Mouse (Mus musculus): ENCODE data around the gene C4bp. TPM values are rescaled to one million over a fixed set of nuclear protein-coding genes. Genes with fewer than 3 reads are reported as not detected.

The C4bp gene
- polyA plus RNA-seq, 1 experiment, result 1.1 TPM

DNA sequence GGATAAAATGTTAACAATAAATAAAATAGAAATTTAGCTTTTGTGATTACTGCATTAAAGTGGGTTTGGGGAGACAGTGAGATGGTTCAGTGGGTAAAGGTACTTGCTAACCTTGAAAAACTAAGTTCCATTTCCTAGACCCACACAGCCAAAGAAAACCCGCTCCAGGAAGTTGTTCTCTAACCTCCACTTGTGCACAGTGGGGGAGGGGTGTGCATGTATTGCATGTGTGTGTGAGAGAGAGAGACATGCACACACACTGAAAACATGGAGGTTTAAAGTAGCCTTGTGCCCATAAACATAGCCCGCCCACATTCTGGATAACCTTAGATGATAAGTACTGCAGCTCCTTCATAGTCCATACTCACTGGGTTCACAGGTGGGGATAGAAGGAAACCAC lies 65.1 kb downstream of the C4bp start:
- no peaks in the 10 kb centered on the region for H3K4me1 ChIP-seq (ENCODE audit: control insufficient read depth, insufficient read depth, low read length)
- 71% methylated on average over 2 of the region's 2 CpGs for WGBS
- H3K27ac ChIP-seq (ENCODE audit: control insufficient read depth, insufficient read depth, low read depth, low read length, poor library complexity), result no peak overlapping the region
- H3K4me3 ChIP-seq (replicated peaks; ENCODE audit: control insufficient read depth, low read depth, low read length), result no peak overlapping the region
- no peak for TF ChIP-seq CTCF (IDR thresholded peaks at IDR 0.05; ENCODE audit: control insufficient read depth, insufficient read depth, low read length)
- TF ChIP-seq POLR2A (IDR thresholded peaks at IDR 0.05; ENCODE audit: borderline replicate concordance, control insufficient read depth, low read depth, low read length), result no peak

DNA sequence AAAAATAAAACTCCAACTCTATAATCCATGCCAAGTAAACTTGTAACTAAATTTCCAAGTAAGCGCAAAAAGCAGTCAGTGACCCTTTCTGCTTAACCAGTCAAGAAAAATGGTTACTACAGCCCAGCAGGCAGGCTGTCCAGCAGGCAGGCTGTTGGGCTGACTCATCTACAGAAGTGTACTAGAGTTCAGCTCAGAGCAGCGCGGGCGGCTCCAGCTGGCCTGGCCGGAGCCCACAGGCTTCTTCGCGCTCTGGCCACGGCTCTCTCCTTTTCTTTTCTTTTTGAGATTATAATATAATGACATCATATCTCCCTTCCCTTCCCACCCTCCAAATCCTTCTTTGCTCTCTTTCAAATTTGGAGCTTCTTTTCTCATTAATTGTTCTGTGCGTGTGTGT lies 72.8 kb downstream of the C4bp start:
- H3K4me3 ChIP-seq (replicated peaks; ENCODE audit: control insufficient read depth, low read depth, low read length), result no peak overlapping the region
- WGBS, result 84% methylated on average over 9 of the region's 9 CpGs

More for the DNA sequence above, 72.8 kb downstream of the C4bp start:
- Histone ChIP-seq H3K4me1 (ENCODE audit: control insufficient read depth, insufficient read depth, low read length) (no peaks in the 10 kb centered on the region), H3K27ac (ENCODE audit: control insufficient read depth, insufficient read depth, low read depth, low read length, poor library complexity) (no peak overlapping the region)
- TF ChIP-seq CTCF (IDR thresholded peaks at IDR 0.05; ENCODE audit: control insufficient read depth, insufficient read depth, low read length), result no peak
- no peak for TF ChIP-seq POLR2A (IDR thresholded peaks at IDR 0.05; ENCODE audit: borderline replicate concordance, control insufficient read depth, low read depth, low read length)

Other genes with a start within 250 kb of the C4bp start
- not detected in 2 replicates for gene Cd55b, start 238.6 kb downstream of the C4bp start, polyA plus RNA-seq (2011; ENCODE audit: insufficient read depth, insufficient read length, low replicate concordance, missing spikeins)
- gene Cd55, start 198.9 kb downstream of the C4bp start, polyA plus RNA-seq (2011; ENCODE audit: insufficient read depth, insufficient read length, low replicate concordance, missing spikeins), result 15.9 and 20.3 TPM in 2 replicates
- gene Zp3r, start 32.0 kb downstream of the C4bp start, polyA plus RNA-seq (2011; ENCODE audit: insufficient read depth, insufficient read length, low replicate concordance, missing spikeins), result 0.82 TPM in 1 of 2 replicates, not detected in the other
- 0.63 TPM in 1 of 2 replicates, not detected in the other for gene Gm29427, start 54.2 kb upstream of the C4bp start, polyA plus RNA-seq (2011; ENCODE audit: insufficient read depth, insufficient read length, low replicate concordance, missing spikeins)
- gene Yod1, start 55.7 kb upstream of the C4bp start, polyA plus RNA-seq (2011; ENCODE audit: insufficient read depth, insufficient read length, low replicate concordance, missing spikeins), result 11.6 and 16.1 TPM in 2 replicates
- 6.9 and 14.5 TPM in 2 replicates for gene Pfkfb2, start 67.6 kb upstream of the C4bp start, polyA plus RNA-seq (2011; ENCODE audit: insufficient read depth, insufficient read length, low replicate concordance, missing spikeins)
- 1.9 and 2.6 TPM in 2 replicates for gene AA986860, start 70.3 kb upstream of the C4bp start, polyA plus RNA-seq (2011; ENCODE audit: insufficient read depth, insufficient read length, low replicate concordance, missing spikeins)
- not detected in 2 replicates for gene Fcamr, start 139.3 kb upstream of the C4bp start, polyA plus RNA-seq (2011; ENCODE audit: insufficient read depth, insufficient read length, low replicate concordance, missing spikeins)
- gene Pigr, start 165.1 kb upstream of the C4bp start, polyA plus RNA-seq (2011; ENCODE audit: insufficient read depth, insufficient read length, low replicate concordance, missing spikeins), result 1.3 and 1.7 TPM in 2 replicates
- 13.2 and 36.6 TPM in 2 replicates for gene Fcmr, start 204.0 kb upstream of the C4bp start, polyA plus RNA-seq (2011; ENCODE audit: insufficient read depth, insufficient read length, low replicate concordance, missing spikeins)
- gene Il24, start 225.8 kb upstream of the C4bp start, polyA plus RNA-seq (2011; ENCODE audit: insufficient read depth, insufficient read length, low replicate concordance, missing spikeins), result not detected in 2 replicates
- not detected in 2 replicates for gene Il20, start 249.8 kb upstream of the C4bp start, polyA plus RNA-seq (2011; ENCODE audit: insufficient read depth, insufficient read length, low replicate concordance, missing spikeins)

All from bone marrow, adult 2 months (tissue).